21 mouse cellular contexts compared by ENCODE assay signal in genomic region chr15:25720263-25720662, GRCm38 (mm10).
DNase-seq lines count a peak whose midpoint lies in the region; ATAC-seq and TF ChIP-seq lines count a peak whose summit lies in the region.
"Had no signal": no experiment of that assay in that cellular context is flagged by ENCODE, and none has a peak within 500 bp of the region (broad histone marks: within the 10 kb centered on the region; RNA-seq: fewer than 3 reads in every experiment).

No protein-coding gene starts in this region.

- no peaks in the 10 kb centered on the region for H3K79me2 ChIP-seq in CH12.LX (replicated peaks; ENCODE audit: control insufficient read depth, extremely low read depth, insufficient read depth, poor library complexity, severe bottlenecking)

- TF ChIP-seq POLR2A in CH12.LX (IDR thresholded peaks at IDR 0.05; ENCODE audit: low read depth, low read length): no peak

- no peak overlapping the region for H3K4me2 ChIP-seq in midbrain, embryonic 14.5 days (ENCODE audit: low read length)
- no peak overlapping the region for H3K4me2 ChIP-seq in midbrain, embryonic 13.5 days (replicated peaks)
- H3K4me2 ChIP-seq in CH12.LX (ENCODE audit: insufficient read depth, low read depth, poor library complexity, severe bottlenecking): no peak overlapping the region
- H3K4me2 ChIP-seq in forebrain, embryonic 13.5 days: no peak overlapping the region

- no peaks in the 10 kb centered on the region for H3K27me3 ChIP-seq in heart, embryonic 10.5 days (ENCODE audit: insufficient read depth, poor library complexity, severe bottlenecking)
- no peaks in the 10 kb centered on the region for H3K27me3 ChIP-seq in midbrain, embryonic 14.5 days (ENCODE audit: control insufficient read depth, insufficient read depth, low read length)
- no peaks in the 10 kb centered on the region for H3K27me3 ChIP-seq in midbrain, embryonic 13.5 days
- no peaks in the 10 kb centered on the region for H3K27me3 ChIP-seq in CH12.LX (replicated peaks)
- peaks cover 3% of the 10 kb centered on the region; the same call in 1 of the 2 replicates for H3K27me3 ChIP-seq in forebrain, embryonic 13.5 days
- H3K27me3 ChIP-seq: Patski had no signal

- dilution Hi-C loops in CH12.LX (cut with MboI; ENCODE audit: extremely low pct_ligation_motif_present, extremely low pct_unique_long_range_greater_than_20kb, low sequenced_read_pairs): no loop called here

- H3K9ac ChIP-seq in midbrain, embryonic 14.5 days (replicated peaks; ENCODE audit: low read length): 0 out of 2 replicates have a peak overlapping the region, but pooled peaks have one; percentile 1
- no peak overlapping the region for H3K9ac ChIP-seq in midbrain, embryonic 13.5 days (replicated peaks)
- H3K9ac ChIP-seq in CH12.LX (ENCODE audit: insufficient read depth, low read depth): no peak overlapping the region
- H3K9ac ChIP-seq in forebrain, embryonic 13.5 days: no peak overlapping the region

- TF ChIP-seq RAD21 in CH12.LX (IDR thresholded peaks at IDR 0.05; ENCODE audit: low read depth, low read length): no peak

- peaks cover 7% of the 10 kb centered on the region for H3K4me1 ChIP-seq in heart, embryonic 10.5 days
- H3K4me1 ChIP-seq in midbrain, embryonic 14.5 days (ENCODE audit: control insufficient read depth, insufficient read depth, low read length): peaks cover 6% of the 10 kb centered on the region
- H3K4me1 ChIP-seq in midbrain, embryonic 13.5 days (replicated peaks): peaks cover 13% of the 10 kb centered on the region
- peaks cover 11 to 27% of the 10 kb centered on the region in 2 experiments for H3K4me1 ChIP-seq in CH12.LX (ENCODE audit: control insufficient read depth in 1 of 2, insufficient read depth in 2 of 2)
- H3K4me1 ChIP-seq in forebrain, embryonic 13.5 days: peaks cover 10% of the 10 kb centered on the region

- no peak overlapping the region for H3K27ac ChIP-seq in heart, embryonic 10.5 days
- no peak overlapping the region for H3K27ac ChIP-seq in midbrain, embryonic 14.5 days (replicated peaks; ENCODE audit: low read depth, low read length)
- no peak overlapping the region for H3K27ac ChIP-seq in midbrain, embryonic 13.5 days
- H3K27ac ChIP-seq in CH12.LX (ENCODE audit: insufficient read depth, low read depth): no peak overlapping the region
- no peak overlapping the region for H3K27ac ChIP-seq in forebrain, embryonic 13.5 days

- H3K4me3 ChIP-seq in heart, embryonic 10.5 days: no peak overlapping the region
- no peak overlapping the region for H3K4me3 ChIP-seq in midbrain, embryonic 14.5 days (replicated peaks; ENCODE audit: low read depth, low read length)
- no peak overlapping the region for H3K4me3 ChIP-seq in midbrain, embryonic 13.5 days (replicated peaks)
- no peak overlapping the region for H3K4me3 ChIP-seq in CH12.LX (replicated peaks in 1 of 3; ENCODE audit: low read depth in 2 of 3, low read length in 2 of 3, poor library complexity in 1 of 3)
- H3K4me3 ChIP-seq in forebrain, embryonic 13.5 days: no peak overlapping the region

- no peak for TF ChIP-seq CTCF in CH12.LX (conservative IDR thresholded peaks at IDR 0.05 in 1 of 2, IDR thresholded peaks at IDR 0.05 in 1 of 2; ENCODE audit: low read depth in 2 of 2, low read length in 2 of 2)

- no peak for ATAC-seq in midbrain, embryonic 14.5 days (ENCODE audit: low FRiP score, low TSS enrichment)
- no peak for ATAC-seq in midbrain, embryonic 13.5 days
- no peak for ATAC-seq in forebrain, embryonic 13.5 days
- ATAC-seq: activated CD4-positive, CD25-positive, alpha-beta regulatory T cell, adult 4 months; CD4-positive, CD25-positive, alpha-beta regulatory T cell, adult 4 months; Patski had no signal

- peak; percentile 71 for DNase-seq in heart, adult 11 months
- no peak for DNase-seq in heart, embryonic 10.5 days (ENCODE audit: low spot score)
- no peak for DNase-seq in midbrain, embryonic 14.5 days
- DNase-seq in CH12.LX (ENCODE audit: extremely low read depth): peak; percentile 60
- DNase-seq: adrenal gland, adult 2 months; adrenal gland, adult 8-10 months; adrenal gland, postnatal 10 days; adrenal gland, postnatal 14 days; adrenal gland, postnatal 25 days; adrenal gland, postnatal 36 days; B cell, adult 2 months; cerebellum, adult 11 months; cerebellum, adult 11-12 months; cerebellum, adult 18-20 months; cerebellum, adult 2 months had no signal

- 85% methylated on average over 6 of the region's 6 CpGs for WGBS in heart, embryonic 10.5 days
- WGBS in midbrain, embryonic 14.5 days: 85% methylated on average over 6 of the region's 6 CpGs
- WGBS in midbrain, embryonic 13.5 days: 86% methylated on average over 6 of the region's 6 CpGs
- WGBS in forebrain, embryonic 13.5 days: 81% methylated on average over 6 of the region's 6 CpGs

- TF ChIP-seq EP300 in CH12.LX (IDR thresholded peaks at IDR 0.05; ENCODE audit: low read length): no peak

- in situ Hi-C loops in CH12.LX (cut with MboI; ENCODE audit: low pct_ligation_motif_present, low pct_unique_long_range_greater_than_20kb, low sequenced_read_pairs): loop anchor here (5.0 kb wide), 1 partner anchor 278 kb away; no protein-coding TSS in a partner anchor

- H3K36me3 ChIP-seq in heart, embryonic 10.5 days: peaks cover 13% of the 10 kb centered on the region; the same call in 1 of the 2 replicates
- H3K36me3 ChIP-seq in midbrain, embryonic 14.5 days (ENCODE audit: control insufficient read depth, insufficient read depth, low read length): peaks cover 3% of the 10 kb centered on the region; the same call in 1 of the 2 replicates
- H3K36me3 ChIP-seq in midbrain, embryonic 13.5 days: peaks cover 9% of the 10 kb centered on the region
- H3K36me3 ChIP-seq in CH12.LX (replicated peaks in 1 of 2; ENCODE audit: control insufficient read depth in 1 of 2, insufficient read depth in 1 of 2, low read length in 1 of 2): no peaks in the 10 kb centered on the region
- no peaks in the 10 kb centered on the region for H3K36me3 ChIP-seq in forebrain, embryonic 13.5 days (ENCODE audit: poor library complexity, severe bottlenecking)
- H3K36me3 ChIP-seq: G1E had no signal

- H3K9me3 ChIP-seq in heart, embryonic 10.5 days: no peaks in the 10 kb centered on the region
- no peaks in the 10 kb centered on the region for H3K9me3 ChIP-seq in midbrain, embryonic 14.5 days (ENCODE audit: control insufficient read depth, low read length)
- no peaks in the 10 kb centered on the region for H3K9me3 ChIP-seq in midbrain, embryonic 13.5 days
- no peaks in the 10 kb centered on the region for H3K9me3 ChIP-seq in CH12.LX (replicated peaks; ENCODE audit: low read length)
- no peaks in the 10 kb centered on the region for H3K9me3 ChIP-seq in forebrain, embryonic 13.5 days (replicated peaks)

TF ChIP-seq in CH12.LX, 34 proteins besides CTCF, POLR2A, EP300 and RAD21:
- TF ChIP-seq BHLHE40 (IDR thresholded peaks at IDR 0.05; ENCODE audit: low read depth, low read length) (no peak), MAX (IDR thresholded peaks at IDR 0.05; ENCODE audit: low read length) (no peak), ETS1 (conservative IDR thresholded peaks at IDR 0.05; ENCODE audit: low read depth, low read length) (0 out of 2 replicates have a peak, but pooled peaks have one; percentile 10)

Comparison
In these comparisons a context has a peak if more than half of its experiments do, and no peak if none do; other contexts are left out.
1. DNase-seq: peak in heart, adult 11 months (single experiment) and CH12.LX (single experiment); none in heart, embryonic 10.5 days (single experiment) and midbrain, embryonic 14.5 days (single experiment).